Mouse (Mus musculus): Measurements from ENCODE around the gene Spryd3. TPM values are rescaled to one million over a fixed set of nuclear protein-coding genes. Genes with fewer than 3 reads are reported as not detected.
"Not testable (repeated sequence)": the region's sequence is repeated elsewhere in the genome, so short reads cannot be mapped to it uniquely, and the experiment has no call there.

Spryd3 gene
- total RNA-seq, 2 experiments from 2014 or later, result 2.5 to 16.0 TPM

DNA sequence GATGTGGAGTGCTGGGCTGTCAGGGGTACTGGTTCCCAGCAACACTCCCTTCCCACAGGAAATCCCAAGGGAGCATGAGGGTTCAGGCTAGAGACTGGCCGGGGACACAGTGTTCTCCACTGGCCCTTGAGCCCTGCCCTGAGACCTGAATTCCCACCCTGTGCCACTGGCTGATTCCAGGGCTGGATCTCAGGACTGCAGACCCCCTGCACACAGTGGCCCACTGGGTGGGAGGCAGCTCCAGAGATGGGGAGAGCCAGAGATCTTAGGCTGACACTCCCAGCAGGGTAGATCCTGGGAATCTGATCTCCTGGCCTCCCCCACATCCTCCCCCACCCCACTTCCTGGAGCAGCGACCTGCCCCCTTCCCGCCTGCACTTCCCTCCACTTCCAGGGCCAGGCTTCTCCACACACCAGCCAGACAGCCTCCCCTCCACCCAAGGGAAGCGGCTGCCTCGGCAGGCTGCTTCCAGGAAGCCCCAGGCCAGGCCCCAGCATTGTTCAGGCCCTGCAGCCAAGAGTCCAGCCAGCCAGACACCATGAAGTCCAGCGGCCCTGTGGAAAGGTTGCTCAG is 33.4 kb downstream of the Spryd3 start:
- no peak for ATAC-seq (replicated peaks; ENCODE audit: low FRiP score, poor library complexity, severe bottlenecking)

DNA sequence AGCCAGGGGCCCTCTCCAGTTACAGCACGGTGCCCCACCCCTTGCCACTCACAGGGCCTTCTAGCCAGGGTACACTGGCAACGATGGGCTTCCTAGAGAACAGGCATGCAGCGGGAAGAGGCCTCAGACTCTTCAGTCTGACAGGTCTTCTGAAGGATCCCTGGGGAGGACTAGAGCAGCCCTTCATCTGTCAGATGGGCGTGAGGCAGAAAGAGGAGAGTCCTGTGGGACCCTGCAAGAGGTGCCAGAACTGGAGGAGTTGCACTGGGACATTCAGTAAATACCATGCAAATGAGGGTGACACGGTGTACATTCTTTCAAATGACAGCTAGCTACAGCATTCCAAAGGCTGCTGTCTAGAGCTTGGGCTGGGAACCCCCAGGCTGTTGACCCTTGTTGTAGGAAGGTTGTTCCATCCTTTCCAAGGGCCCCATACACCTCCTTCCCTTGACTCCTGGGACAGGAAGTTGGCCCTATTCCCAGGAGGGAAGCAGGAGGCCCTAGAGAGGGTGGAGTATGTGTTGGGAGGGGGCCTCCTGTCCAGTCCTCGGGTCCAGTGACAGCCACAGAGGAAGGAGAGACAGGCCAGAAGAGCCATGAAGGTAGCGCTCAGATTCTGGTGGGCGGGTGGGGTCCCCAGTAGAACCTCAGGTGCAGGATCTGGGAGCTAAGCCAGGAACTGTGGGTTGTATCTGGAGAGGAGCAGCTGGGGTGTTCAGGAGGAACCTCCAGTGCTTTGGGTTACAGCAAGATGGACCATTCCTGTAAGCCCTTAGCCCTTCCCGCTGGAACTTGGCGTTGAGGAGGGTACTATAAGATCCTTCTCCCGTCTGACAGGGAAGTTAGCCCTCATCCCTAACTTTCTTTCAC is 34.1 kb downstream of the Spryd3 start:
- ATAC-seq (replicated peaks; ENCODE audit: low FRiP score, poor library complexity, severe bottlenecking), result no peak

DNA sequence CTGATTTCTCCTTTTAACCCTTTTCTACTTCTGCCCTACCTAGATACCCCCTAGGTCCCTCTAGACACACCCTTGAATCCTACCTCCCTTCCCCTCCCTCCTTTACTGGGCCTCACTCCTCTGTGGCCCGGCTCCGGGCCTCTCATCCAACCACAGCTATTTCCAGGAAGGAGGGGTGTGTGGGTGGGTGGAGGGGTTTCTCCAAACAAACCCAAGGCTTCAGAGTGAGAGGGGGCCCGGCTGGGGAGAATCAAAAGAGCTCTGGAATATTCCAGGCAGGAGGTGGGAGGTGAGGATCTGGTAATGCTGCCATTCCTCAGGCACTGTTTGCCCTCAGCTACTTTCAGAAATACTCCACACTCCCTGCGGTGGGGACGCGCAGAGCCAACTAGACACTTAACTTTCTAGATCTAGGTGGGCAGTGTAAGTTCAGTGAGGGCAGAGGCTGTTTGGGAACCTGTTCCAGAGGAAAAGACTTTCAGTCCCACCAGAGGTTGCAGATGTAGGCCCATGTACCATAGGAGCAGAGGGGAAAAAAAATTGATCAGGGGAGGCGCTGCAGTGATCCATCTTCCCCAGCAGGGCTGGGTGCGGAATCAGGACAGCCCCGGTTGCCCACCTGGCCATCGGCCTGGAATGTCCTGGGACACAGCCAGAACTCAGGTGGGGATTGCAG is 34.9 kb downstream of the Spryd3 start:
- no peak for ATAC-seq (replicated peaks; ENCODE audit: low FRiP score, poor library complexity, severe bottlenecking)

DNA sequence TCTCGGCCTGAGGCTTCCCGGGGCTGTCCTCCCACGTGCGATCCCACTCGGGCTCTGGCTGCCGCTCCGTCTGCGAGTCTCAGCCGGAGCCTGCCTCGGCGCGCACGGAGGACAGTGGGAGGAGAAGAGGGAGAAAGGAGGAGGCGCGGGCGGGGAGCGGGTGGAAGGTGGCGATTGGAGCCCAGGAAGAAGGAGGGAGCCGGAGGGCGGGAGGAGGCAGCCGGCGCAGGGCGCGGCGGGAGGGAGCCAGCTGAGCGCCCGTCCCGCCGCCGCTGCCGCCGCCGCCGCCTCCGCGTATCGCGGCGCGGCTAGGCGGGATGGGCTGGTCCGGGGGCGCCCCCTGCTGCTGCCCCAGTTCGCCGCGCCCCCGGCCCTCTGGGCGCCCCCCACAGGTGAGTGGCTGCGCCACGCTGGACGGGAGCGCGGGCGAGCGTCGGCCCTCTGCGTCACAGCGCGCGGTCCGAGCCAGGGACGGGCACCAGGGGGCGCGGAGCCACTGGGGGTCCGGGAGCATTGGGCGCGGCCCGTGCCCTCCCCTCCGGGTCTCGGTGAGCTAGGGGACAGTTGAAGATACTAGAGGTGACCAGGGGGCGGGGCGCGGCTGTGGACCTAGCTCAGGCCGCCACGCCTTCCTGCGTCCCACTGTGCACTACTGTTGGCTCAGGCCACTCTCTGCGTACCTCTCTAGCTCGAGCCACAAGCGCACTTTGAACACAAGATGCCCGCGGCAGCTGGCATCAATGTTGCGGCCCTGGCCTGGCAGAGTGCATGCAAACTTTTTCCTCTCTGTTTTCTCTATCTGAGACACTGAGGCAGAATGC is 35.7 kb downstream of the Spryd3 start, which contains the start of gene Tns2:
Gene Tns2, plus strand, starts transcription at position 253 of the 821 bp plus-strand sequence.
- peak; percentile 68 for ATAC-seq (replicated peaks; ENCODE audit: low FRiP score, poor library complexity, severe bottlenecking)

DNA sequence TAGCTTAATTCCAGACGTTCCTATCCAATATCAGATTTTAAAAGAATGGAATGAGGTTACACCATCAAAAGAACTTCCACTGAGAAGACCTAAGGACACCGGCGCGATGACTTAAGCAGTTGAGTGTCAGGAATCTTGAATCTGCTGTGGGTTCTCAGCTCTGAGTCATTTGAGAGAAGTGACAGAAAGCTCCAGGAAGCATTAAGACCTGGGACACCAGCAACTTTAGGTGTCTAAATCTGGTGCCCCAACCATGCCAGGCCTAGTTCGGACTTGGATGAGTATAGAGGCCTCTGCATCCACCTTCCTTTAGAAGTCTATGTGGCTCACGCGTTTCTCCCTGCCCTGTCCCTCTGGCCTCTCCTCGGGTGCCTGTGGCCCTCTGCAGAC is 36.3 kb downstream of the Spryd3 start:
- ATAC-seq (replicated peaks; ENCODE audit: low FRiP score, poor library complexity, severe bottlenecking), result no peak

DNA sequence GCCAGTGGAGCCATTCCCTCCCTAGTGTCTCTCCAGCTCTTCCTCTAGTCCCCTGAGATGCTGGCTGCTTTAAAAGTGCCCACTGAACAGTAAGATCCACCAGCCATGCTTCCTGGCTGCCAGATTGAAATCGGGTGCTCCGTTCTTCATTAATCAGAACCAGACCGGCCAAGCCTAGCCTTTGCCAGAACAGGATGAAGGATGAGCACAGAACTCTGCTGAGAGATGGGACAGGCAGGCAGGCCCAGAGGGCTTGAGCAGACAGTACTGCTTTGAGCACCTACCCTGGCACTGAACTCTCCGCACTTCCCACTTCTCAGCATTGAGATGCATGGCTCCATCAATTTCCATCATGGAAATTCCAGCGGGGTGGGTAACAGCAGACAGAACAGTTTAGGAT is 36.8 kb downstream of the Spryd3 start:
- no peak for ATAC-seq (replicated peaks; ENCODE audit: low FRiP score, poor library complexity, severe bottlenecking)

DNA sequence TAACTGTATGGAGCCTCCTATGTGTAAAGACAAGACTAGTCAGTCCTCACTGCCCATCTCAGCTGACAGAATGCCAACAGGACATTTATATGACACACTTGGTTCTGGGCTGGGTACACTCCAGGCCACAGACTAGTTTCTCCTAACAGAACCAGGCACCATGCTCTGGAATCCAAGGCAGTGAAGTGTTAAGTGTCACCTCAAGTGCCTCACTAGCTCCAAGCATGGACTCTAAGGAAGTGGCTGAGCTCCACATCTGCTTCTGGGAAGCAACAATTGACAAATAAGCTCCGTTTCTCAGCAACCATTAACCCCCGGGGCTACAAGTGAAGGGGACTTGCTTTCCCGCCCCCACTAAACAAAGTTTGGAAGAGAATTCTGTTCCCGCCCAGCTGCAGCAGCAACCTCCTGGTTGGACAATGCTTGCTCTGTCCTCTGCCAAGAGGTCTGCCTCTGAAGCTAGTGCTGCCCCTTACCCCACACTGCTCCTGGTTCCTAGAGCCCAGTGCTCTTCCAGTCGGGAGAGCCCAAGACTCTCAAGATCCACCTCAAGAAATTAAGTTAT is 38.0 kb downstream of the Spryd3 start:
- no peak for ATAC-seq (replicated peaks; ENCODE audit: low FRiP score, poor library complexity, severe bottlenecking)

DNA sequence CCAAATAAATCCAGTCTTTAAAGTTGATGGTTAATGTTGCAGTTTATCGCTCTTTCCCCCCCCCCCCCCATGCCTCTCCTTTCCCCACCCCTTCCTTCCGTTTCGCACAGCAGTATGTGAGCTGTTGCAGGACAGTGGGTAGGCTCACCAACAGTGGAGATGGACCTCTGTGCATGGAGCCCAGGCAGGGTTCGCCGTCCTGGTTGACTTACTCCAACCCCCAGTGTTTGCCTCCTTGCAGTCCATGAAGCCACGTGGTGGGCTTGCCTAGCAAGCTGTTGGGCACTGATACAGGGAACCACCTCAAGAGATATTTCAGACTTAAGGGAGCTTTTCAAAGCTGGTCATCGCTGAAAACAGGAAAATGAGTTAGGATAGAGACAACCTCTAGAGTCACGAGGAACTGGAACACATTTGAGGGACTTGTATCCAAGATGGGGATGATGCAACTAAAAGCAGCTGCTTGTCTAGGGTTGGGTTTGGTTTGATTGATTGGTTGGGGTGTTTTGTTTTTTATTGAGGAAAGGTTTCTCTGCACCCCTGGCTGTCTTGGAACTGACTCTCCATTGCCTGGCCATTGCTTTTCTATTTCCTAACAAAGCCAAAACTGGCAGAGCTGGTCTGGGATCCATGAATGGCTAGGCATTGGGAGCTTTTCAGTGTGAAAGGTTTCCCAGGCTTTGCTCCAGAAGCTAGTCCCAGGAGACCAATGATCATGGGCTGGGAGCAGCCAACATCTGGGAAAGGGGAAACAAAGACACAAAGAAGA is 38.7 kb downstream of the Spryd3 start:
- ATAC-seq (replicated peaks; ENCODE audit: low FRiP score, poor library complexity, severe bottlenecking), result no peak

DNA sequence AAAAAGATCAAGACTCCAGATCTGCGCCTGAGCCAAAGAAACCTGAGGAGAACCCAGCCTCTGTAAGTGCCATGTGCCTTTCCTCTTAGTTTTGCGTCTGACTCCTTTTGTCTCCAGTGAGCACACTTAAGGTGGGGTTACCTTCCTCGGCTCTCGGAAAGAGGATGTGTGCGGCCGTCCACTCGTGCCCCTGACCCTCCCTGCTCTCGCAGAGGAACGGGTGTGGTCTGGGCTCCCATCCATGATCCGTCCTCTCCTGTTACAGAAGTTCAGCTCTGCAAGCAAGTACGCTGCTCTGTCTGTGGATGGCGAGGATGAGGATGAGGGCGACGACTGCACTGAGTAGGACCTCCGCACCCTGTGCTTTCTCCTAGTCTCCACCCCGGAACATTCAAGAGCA is 41.0 kb downstream of the Spryd3 start:
- no peak for ATAC-seq (replicated peaks; ENCODE audit: low FRiP score, poor library complexity, severe bottlenecking)

DNA sequence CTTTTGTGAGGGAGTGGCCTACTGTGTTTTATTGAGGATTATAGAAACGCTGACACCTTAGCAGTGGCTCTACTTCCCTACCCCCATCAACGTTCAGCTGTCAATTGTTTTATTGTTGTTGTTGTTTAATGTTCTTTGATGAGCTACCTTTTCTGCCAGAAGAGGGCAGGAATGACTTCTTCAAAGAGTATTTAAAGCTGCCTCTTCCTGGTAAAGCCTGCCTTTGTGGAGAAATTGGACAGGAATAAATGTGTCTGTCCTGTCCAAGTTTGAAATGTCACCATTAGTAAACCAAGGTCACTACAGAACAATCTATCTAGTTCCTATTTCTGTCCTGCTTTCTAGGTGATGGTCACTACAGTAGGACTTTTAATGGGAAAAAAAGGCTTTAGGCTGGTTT is 41.9 kb downstream of the Spryd3 start:
- ATAC-seq (replicated peaks; ENCODE audit: low FRiP score, poor library complexity, severe bottlenecking), result no peak

DNA sequence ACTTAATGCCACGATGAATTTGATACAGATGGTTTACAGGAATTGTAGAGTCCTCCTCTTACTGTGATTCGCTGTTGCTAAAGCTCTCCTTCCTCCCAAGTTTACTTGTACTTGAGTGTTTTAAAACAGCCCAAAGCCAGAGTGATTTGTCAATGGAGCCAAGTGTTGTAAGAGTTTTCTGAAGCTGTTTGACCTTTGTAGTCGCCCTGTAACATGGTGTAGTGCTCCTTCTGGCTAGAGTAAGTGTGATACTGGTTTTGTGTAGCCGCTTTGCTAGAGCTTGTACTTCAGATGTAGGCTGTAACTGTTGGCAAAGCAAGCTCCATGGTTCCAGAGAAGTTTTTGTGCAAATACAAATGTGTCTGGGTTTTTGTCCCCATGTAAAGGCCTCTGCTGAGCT is 43.8 kb downstream of the Spryd3 start:
- no peak for ATAC-seq (replicated peaks; ENCODE audit: low FRiP score, poor library complexity, severe bottlenecking)

DNA sequence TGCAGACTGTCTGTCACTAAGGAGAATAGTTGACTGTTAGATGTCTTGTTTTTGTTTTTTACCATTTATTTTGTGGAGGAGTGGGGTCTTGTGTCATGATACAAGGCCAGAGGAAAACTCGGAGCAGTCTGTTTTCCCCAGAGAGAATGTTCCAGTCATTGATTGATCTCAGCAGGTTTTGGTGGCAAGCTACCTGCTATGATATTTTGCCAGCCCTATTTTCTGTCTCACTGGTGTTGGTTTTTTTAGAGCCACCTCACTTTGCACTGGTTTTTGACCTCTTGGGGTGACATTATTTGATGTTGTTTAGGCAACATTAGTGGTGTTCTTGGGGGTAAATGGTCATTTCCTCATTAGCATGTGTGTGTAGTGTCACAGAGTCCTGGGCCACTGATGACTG is 44.3 kb downstream of the Spryd3 start:
- ATAC-seq (replicated peaks; ENCODE audit: low FRiP score, poor library complexity, severe bottlenecking), result no peak

DNA sequence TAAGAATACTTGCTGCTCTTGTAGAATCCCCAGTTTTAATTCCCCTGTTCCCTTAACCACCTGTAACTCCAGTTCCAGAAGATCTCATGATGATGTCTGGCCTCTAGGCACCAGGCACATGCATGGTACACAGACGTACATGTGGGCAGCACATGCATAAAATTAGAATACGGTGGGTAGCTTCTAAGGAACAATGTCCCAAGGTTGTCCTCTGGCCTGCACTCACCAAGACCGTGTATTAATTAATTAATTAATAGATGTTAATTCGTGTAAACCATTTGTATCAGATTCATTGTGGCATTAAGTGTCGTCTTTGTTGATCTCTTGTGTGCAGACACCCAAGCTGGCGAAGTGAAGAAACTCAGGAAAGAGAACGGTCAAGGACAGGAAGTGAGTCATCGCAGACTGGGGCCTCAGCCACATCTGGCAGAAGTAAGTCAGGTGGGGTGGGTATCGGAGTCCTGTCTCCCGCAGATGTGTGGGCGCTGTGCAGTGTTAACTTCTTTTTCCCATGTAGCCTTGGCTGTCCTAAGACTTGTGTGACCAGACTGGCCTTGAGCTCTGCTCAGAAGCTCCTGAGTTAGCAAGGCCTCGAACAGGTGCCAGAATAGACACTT is 44.9 kb downstream of the Spryd3 start:
- no peak for ATAC-seq (replicated peaks; ENCODE audit: low FRiP score, poor library complexity, severe bottlenecking)

DNA sequence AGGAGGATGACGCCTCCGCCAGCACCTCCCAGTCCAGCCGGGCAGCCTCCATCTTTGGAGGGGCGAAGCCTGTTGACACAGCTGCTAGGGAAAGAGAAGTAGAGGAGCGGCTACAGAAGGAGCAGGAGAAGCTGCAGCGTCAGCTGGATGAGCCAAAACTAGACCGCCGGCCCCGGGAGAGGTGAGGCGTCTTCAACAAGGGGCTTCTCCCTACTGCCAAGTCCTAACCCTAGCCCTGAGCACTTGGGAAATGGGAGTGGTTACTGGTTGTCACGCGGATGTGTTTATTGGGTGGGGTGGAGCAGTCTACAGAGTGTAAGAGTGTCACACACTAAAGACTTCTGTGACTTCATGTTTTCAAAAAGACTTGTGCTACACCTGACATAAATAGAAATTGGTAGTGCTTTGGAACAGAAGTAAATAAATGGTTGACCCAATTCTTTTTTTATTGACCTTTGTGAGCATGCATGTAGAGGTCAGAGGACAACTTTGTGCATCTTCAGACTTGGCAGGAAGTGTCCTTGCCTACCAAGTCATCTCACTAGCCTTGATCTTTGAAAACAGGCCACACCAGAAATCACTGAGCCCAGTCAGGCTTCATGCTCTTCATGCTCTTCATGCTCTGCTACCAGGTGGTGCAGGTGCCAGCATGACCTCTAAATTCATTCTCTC is 46.0 kb downstream of the Spryd3 start:
- ATAC-seq (replicated peaks; ENCODE audit: low FRiP score, poor library complexity, severe bottlenecking), result no peak

DNA sequence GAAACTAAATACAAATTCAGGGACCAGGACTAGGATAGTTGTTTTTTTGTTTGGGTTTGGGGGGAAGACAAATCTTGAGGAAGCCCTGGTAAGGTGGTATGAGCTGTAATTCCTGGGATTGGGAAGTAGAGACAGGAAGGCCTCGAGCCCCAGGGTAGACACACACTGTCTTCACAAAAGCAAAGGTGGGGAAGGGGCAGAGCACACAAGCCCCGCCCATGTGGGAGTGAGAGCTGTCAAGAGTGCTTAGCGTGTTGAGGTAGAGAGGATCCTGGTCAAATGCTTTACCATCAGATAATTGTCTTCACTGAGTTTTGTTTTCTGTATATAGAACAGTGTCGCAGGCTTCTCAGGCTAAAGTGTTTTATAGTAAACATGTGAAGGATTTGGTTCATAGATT is 53.0 kb downstream of the Spryd3 start:
- no peak for ATAC-seq (replicated peaks; ENCODE audit: low FRiP score, poor library complexity, severe bottlenecking)

DNA sequence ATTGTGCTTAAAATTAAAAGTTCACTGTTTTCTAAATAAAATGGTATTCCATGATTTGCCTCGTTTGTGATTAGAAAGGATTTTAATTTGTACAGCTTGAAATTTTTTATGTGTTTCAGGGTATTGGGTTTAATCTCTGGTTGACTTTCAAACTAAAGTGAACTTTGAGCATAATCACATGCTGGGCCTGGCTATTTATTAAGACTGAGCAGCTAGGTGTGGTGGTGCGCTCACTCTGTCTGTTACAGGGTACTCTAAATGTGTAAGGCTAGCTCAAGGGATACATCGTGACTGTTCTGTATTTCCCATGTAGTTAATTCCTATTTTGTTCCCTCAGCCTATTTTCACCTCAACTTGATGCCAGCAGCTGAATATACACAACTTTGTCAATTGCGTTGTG is 53.9 kb downstream of the Spryd3 start:
- ATAC-seq (replicated peaks; ENCODE audit: low FRiP score, poor library complexity, severe bottlenecking), result no peak

DNA sequence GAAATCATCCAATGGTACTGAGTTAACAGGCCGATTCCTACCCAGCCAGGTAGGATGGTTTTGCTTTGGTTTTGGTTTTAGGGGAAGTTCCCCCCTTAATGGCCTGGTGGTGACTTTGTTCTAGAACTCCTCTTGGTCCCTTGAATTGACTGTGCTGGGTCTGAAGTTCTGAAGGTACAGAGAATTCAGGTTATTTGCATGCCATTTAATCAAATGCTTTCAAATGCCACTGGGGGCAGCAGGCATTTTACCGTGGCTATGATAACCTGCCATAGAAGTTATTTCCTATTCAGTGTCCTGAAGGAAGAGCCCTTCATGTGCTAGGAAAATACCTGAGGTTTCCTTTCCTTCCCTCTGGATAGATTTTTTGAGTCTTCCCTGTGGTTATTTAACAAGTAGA is 55.6 kb downstream of the Spryd3 start:
- ATAC-seq (replicated peaks; ENCODE audit: low FRiP score, poor library complexity, severe bottlenecking), result no peak

DNA sequence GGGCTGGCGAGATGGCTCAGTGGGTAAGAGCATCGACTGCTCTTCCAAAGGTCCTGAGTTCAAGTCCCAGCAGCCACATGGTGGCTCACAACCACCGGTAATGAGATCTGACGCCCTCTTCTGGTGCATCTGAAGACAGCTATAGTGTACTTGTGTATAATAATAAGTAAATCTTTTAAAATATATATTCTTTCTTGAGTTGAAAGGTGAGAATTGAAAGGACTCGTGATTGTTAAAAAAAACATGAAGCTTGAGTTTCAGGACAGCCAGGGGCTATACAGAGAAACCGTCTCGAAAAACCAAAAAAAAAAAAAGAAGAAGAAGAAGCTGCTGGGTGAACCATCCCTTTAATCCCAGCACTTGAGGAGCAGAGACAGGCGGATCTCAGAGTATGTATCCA is 56.1 kb downstream of the Spryd3 start:
- not testable (repeated sequence) for ATAC-seq (replicated peaks; ENCODE audit: low FRiP score, poor library complexity, severe bottlenecking)
